Mouse (Mus musculus) cerebellum, adult 18-20 months (tissue): ENCODE data around the gene Pgs1.

Source experiments
- DNase-seq, 2 experiments: peaks; one replicate each; pipeline ENCODE4 v3.0.0; 2021

Gene Pgs1

DNA sequence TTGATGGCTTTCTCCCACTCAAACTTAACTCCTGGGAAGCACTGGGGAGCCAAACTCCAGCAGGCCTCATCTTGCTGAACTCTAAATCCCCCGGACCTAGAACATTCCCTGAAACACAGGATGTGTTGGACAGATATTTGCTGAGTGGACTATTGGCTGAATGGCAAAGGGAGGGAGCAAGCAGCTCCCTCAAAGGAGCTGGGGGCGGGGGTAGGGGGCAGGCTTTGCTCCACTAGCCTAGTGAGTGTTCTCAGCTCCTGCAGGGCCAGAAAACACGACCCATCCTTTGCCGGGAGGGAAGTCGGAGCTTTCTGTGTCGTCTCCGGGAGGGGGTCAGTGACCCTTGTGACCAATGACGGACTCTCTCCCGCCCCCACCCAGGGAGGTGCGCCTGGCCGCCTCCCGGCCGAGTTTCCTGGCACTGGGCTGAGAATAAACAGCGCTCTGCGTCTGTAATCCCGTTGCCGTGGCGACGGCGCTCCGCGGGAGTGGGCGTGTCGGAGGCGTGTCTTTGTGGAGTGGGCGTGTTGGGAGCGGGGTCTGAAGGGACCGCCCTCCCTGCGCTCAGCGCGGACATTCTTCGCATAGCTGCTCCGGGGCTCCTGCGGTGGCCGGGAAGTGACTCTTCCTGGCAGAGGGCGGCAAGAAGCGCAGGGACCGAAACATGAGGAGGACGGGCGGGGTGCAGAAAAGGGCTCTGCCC is 22.9 kb upstream of the Pgs1 start:
- DNase-seq, result peak; percentile 88 to 91

DNA sequence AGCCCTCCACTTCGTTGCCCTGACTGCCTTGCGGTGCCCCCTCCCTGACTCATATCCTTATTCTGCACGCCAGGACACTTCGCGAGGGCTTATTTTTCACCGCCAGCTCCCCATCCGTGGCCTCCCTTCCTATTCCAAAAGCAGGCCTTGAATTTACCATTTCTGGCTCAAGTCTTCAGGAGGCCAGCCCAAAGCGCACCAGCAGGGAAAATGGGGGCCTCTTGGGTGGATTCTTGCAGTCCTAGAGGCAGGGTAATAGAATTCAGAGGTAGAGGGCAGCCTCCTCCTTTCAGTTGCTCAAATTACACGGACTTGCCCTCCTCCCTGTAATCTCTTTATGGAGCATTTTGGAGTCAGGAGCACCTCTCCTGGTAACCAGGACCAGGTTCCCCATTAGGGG is 22.2 kb upstream of the Pgs1 start:
- DNase-seq, result no peak

DNA sequence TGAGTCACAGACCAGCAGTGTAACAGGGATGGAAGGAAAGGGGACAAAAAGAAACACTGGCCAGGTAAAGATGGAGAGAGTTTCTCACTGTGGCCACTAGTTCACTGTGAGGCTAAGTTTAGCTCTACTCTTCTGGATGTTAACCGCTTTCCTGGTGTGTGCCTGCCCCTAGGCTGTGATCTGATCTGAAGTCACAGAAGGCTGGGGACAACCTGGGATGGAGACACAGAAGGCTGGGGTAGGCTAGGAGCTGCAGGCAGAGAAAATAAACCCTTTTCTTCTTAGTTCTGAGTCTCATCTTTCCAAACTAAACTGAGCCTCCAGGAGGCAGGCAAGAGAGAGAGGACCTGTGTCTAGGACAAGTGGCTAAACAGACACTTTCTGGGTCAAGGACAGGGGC is 21.8 kb upstream of the Pgs1 start:
- no peak for DNase-seq

DNA sequence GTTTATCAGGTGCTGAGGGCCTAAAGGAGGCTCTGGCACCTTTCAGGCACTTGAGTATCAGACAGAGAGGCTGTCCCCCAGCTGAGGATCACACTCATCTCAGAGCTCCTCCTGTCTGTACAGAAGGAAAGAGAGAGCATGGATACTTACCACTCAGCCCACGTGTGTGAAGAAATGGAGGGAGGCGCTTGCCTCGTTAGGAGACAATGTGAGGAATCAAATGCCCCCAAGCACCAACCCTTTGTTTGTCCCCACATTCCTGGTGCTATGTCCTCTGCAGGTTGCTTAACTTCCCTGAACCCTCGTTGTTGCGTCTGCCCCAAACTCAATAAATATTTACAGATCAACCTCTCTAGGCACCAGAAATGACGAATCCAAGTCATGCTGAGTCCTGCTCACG is 21.0 kb upstream of the Pgs1 start:
- DNase-seq, result no peak

DNA sequence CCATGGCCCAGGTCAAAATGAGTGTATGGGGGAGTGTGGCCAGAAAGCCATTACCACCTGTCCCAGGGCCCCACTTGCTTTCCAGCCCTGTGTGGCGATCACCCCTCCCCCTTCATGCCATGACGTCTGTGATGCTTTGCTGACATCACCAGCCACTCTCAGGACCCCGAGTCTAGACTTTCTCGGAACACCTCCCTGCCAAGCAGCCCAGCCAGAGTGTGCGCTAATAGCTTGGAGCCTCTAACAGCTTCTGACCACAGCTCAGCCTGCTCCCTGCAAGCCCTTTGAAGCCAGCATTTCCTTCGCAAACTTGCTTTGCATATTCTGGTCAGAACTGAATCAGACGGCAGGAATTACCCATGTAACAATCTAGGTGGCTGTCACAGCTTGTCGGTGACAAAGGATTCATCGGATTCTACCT is 20.5 kb upstream of the Pgs1 start:
- no peak for DNase-seq

DNA sequence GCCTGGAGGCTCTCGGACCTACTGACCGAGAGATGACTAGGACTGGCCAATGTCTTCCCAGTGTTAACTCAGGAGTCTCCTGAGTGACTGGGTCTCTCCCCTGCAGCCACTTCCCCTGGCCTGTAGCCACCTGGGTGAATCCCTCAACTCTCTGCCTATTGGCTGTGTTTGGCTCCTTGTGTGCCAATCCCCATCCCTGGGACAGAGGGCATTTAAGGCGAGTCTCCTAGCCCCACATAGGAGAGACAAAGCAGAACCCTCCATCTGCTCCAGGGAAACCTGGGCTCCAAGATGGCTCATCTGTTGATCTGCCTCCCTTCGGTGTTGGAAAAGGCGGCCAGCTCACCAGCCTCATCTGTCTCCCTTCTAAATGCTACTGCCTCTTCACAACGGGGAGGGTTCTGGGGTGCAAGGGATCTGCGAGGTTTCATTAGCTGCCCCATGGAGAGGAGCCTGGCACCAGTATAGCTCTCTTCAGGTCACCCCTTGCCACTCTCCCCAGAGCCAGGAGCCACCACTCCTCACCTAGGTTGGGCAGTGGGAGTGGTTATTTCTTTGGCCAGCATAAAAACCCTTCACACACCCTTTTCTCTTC is 19.5 kb upstream of the Pgs1 start:
- DNase-seq, result peak; percentile 48 to 53

DNA sequence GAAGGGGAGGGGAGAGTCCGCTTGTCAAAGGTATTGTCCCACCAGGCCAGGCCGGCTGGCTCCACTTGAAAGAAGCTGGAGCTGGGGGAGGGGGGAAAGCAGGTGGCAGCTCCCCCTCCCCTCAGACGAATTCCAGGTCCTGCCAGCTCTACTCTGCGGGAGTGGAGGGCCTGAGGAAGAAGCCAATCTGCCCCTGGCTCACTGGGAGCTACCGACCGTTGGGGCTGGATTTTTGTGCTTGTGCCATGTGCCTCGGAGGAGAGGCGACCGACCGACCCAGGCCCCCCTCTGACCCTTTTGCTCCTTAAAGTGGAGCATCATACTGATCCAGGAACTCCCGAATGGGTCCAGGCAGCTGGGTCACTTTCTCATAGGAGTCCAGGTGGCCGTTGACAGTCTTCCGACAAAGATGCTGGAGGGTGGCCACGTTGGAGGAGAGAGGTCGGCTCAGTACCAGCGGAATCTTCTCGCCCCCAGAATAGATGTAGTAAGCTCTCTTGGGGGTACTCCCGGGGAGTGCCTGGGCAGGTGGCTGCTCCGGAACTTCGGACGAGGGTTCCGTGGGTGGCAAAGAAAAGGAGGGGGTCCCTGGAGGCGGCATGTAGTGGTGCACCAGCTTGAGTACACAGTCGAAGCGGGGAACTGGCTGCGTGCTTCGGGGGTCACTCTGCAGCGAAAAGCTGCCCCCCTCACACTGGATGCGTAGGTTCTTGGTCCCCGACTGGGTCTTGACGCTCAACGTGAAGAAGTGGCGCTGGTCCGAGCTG is 18.7 kb upstream of the Pgs1 start:
- DNase-seq, result peak; percentile 49 to 50

DNA sequence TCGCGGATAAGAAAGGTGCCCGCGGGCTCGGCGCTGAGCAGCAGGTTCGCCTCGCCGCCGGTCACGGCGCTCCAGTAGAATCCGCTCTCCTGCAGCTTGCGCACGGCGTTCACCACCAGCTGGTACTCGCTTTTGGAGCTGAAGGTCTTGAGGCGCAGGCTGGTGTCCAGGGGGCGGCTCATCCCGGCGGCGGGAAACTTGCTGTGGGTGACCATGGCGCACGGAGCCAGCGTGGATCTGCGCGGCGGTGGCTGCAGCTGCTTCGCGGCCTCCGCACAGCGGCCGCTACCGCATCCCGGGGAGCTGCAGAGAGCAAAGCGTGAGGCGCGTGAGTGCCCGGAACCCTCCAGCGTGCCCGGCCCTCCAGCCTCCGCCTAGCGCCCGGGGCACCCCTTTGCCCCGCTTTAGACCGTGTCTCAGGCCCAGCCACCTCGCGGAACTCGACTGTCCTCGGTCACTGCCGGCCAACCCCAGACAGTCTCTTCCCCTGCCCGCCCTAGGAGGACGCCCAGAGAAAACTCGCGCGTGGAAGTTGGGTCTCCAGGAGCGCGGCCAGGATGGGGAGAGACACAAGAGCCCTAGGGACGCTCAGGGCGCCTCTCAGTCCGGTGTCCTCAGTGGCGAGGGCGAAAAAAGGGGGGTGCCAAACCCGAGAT is 17.9 kb upstream of the Pgs1 start:
- DNase-seq, result peak; percentile 25 to 53

DNA sequence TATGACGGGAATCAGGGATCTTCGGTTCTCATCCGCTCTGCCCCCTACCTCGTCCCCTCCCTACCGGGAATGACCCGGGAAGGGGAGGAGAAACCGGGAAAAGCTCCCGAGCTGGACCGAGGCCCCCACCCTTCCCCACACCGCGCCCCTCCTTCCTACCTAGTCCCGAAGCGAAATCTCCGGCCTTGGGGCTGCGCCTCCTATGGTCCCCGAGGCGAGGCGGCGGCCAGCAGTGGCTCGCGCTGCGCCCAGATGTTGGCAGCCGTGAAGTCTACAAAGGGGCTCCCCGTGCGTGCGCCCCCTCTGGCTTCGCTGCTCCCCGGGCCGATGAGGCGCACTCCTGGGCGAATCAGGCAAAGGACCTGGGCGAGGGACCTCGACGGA is 17.4 kb upstream of the Pgs1 start:
- no peak for DNase-seq

DNA sequence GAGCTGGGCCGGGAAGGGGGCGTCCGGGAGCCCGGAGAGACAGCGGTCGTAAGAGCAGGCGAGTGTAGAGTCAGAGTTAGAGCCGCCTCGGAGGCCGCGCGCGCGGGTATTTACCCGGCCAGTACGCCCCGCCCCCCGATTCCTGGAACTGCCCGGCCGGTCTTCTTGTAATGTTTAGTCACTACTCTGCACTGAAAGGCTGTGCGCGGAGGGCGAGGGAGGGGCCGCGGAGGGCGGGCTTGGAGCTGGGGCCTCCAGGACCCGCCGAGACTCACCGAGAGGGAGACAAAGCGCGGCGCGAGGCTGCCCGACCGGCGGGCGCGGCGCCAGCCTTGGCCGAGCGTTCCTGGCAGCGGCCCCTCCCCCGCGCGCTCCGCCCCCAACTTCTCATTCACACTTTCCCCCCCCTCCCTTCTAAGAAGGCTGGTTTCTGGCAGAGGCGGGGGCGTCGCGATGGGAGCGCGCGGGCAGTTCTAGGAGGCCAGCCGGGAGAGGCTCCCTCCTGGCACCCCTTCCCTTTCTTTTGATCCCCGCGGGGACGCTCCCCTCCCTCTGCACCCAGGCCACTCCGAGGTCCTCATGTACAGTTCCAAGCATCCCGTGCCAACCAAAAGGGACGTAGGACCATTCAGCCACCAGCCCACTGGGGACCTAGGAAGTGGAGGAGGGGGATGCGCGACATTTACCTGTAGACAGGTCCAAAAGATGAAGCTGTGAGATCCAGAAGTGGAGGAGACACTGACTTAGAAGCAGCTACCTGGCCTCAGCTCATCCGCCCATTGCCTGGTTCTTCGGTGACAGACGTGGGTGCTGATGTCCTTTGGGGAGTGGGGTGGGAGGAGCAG is 16.8 kb upstream of the Pgs1 start:
- peak; percentile 66 to 74 for DNase-seq

DNA sequence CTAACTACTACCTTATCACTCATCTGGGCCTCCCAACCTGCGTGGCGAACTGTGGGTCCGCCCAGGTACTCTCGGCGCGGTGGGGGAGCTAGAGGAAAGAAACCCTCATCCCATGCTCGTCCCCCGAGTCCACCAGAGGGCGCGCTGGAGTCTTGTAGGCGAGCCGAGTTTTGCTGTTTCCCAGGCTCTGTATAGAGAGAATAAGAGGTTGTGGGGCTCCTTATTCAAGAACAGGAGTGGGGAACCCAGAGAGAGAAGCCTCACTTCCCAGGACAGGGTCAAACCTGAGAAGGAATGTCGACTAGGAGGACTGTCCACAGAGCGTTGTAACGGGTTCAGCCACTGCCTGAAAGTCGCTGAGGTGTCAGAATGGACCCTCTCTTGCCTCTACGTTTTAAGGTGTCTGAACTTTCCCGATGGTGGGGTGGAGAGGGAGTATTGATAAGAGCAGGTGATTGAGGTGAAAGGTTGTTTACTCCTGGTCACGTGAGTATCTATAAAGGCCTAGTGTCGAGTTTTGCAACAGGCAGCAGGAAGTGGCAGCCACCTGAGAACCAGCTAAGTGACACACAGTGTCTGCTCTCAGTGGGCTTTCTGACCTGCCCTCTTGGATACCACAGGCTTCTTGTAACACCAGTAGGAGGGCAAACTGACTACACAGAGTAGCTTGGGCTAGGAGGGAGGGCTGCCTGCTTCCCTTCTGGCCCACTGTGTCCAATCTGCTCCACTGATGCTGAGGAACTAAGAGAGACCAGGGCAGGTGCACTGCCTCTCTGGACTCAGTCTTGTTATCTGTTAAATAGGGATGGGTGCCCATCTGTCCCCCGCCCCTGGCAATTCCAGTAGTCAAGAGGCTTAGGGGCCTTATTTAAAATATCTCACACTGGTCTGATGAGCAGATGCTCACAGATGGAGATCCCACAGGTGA is 15.9 kb upstream of the Pgs1 start, which contains the start of gene Socs3:
TSS of gene Socs3 (minus strand) at position 103 of the 928 bp plus-strand sequence.
- DNase-seq, result peak; percentile 90 to 95

DNA sequence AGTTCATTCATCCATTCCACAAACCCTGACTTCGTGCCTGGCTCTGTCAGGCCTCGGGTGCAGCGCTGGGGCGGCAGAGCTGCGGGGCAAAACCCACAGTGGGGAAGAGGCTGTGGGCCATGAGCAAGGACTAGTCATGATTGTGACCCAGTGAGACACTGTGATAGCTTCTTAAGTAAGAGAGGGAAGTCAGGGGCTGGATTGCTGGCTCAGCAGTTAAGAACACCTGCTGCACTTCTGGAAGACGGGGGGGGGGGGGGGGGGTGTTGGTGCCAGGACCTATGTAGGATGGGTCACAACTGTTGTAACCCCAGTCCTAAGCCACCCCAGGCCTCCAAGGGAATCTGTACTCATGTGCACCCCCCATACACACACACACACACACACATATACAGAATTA is 15.0 kb upstream of the Pgs1 start:
- DNase-seq, result no peak

DNA sequence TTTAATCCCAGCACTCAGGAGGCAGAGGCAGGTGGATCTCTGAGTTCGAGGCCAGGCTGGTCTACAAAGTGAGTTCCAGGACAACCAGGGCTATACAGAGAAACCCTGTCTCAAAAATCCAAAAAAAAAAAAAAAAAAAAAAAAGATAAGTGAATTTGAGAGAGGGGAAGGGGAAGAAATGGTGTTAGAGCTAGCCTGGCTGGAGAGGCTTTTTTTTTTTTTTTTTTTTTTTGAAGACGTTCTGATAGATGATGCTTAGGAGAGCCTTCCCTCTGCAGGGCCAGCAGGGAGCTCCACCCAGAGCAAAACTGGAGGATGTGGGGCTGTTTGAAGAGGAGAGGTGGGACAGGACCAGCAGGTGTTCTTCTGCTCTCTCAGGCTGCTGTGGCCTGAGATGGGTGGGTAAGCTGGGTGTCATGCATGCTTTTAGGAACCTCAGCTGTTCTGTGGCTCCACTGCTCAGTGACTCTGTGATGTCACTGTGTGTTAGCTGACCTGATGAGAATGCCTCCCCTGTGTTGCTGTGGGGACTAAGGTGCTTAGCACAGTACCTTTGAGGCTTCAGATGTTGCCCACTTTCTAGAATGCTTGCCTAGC is 14.3 kb upstream of the Pgs1 start:
- no peak for DNase-seq

DNA sequence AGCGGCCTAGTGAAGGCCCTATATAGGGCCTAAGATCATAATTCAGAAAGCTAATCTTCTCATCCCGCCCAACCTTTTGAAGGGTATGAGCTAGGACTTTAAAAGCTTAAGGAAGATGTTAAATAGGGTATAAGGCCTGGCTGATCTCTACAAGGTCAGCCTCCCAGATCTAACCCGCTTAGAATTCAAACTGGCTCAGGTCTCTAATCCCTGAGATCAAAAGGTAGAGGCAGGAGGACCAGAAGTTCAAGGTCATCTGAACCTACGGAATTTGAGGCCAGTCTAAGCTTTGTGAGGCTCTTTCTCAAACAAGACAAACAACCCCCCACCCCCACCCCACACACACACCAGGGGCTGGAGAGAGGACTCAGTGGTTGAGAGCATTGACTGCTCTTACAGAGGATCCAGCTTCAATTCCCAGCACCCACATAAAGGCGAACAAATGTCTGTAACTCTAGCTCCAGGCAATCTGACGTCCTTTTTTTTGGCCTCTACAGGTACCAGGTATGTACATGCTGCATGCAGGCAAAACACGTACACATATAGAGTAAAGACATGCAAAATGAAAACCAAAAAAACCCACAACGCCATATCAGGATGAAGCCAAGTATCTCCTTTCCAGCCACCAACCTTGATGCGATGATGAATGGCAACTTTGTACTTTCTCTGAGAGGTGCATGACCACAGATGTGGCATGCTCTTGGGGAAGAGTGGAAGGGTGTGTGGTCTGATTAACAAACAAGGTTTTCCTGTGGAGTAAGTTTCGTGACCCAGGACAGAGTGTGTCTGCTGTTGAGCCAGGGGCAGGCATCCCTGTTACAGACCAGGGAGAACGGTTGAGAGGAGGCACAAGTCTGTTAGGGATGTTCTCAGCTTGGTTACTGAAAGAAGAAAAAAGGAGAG is 13.2 kb upstream of the Pgs1 start:
- no peak for DNase-seq

DNA sequence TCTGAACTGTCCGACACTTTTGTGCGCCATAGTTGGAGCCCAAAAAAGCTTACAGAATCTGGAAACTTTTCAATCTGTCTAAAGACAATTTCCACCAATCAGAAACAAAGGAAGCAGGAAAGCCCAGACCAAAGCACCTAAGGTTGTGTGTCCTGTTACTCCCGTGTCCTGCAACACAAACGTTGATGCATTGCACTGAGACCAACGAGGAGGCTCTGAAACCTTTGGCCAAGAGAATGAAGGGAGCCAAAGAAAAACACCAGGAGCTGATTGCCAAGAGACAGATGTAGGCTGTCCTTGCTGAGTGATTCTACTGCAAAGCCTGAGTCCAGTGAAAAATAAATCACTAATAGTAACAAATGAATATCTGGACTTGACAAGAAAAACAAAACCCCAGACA is 12.5 kb upstream of the Pgs1 start:
- no peak for DNase-seq

DNA sequence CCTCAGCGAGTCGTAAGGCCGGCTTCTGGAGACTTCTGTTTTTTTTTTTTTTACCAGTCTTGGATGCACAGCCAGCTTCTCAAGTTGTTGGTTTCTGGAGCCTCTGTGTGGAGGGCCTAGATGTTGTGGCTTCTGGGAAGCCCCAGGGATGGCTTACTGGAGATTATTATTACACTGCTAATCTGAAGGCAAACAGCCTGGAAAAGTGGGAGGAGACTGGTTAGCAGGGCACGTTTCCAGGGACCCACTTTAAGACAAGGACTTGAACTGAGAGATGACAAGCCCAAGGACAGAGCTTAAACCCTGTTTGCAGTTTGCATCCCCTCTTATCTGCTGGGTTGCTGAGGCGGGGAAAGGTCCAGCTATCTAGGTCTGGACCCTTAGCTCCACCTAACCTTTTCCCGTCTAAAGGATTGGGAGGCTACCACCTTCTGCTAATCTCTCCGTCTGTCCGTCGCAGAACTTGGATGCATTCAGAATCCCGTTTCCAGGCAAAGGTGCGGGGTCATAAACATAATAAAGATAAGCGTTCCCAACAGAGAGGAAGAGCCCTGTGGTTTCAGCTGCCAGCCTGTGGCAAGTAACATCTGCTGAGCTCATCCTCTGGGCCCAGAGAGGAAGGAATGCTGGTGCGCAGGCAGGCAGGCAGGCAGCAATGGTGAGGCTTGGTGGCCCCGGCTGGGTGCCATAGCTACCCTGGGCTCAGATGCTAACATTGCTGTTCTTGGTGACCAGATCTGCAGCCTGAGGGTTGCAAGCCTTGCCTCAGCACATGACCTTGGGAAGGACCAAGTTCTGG is 11.6 kb upstream of the Pgs1 start:
- no peak for DNase-seq

DNA sequence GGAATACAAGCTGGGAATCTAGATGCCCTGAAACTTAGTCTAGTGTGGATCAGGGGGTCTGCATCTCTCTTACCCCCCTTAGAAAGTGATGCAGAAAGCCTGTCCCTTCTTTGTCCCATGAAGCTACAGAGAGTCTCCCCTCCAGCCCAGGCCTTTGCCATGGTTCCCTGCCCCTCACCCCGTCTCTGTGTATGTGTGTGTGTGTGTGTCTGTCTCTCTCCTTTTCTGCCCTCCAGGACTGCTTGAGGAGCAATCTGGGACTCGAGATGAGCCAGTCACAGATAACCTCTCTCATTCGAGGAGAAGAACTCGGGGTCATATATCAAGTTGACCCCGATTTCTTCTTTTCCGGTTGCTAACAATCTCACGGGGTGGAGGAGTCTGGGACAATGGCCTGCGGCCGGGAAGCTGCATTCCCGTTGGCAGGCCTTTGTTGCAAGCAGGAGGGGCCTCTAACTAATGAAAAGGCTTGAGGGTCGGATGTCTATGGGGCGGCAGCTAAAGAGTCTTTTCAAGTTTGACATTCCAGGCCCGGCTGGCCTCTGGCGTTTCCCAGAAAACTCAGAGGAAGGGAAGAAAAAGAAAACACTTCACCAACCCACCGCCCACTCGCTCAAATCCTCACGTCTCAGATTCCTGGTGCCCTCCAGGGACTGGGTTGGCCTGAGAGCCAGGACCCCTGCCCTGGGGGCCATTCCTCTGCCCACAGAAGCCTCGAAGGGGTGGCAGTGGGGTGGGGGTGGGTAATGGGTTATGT is 10.7 kb upstream of the Pgs1 start:
- DNase-seq, result no peak

DNA sequence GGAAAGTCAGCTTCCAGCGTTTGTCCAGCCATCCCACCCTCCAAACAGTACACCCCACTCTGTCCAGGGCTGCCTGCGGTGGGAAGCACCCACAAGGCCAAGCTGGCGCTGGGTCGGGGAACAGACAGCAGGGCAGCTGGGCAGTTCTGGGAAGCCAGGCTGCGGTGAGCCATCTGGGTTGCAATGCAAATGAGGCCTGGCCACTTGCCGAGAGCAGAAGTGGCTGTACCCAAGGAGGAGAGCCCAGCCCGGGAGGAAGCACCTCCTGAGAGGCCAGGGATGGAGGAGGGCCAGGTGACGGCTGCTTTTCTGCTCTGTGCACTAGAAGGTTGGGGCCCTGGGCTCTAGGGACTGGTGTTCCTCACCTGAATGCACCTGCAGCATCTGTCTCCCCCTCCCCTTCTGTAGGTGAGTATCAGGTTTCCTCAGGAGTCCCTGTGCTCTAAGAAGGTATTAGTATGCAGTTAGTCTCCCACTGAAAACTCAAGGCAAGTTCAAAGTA is 10.0 kb upstream of the Pgs1 start:
- peak; percentile 61 to 65 for DNase-seq
